Mouse (Mus musculus): ENCODE results near the gene Slc22a3. TPM values are rescaled to one million over a fixed set of nuclear protein-coding genes. Genes with fewer than 3 reads are reported as not detected.

Gene Slc22a3
- total and polyA plus RNA-seq, 3 experiments = not detected

GRCm38 (mm10) chr17:12452862-12453531, 54.5 kb downstream of the Slc22a3 start:
- Histone ChIP-seq H3K27me3 (replicated peaks) (peaks cover 23% of the 10 kb centered on the region), H3K4me2 (ENCODE audit: insufficient read depth, low read depth, poor library complexity, severe bottlenecking) (no peak overlapping the region), H3K4me3 (replicated peaks in 1 of 3; ENCODE audit: low read depth in 2 of 3, low read length in 2 of 3, poor library complexity in 1 of 3) (no peak overlapping the region), H3K9ac (ENCODE audit: insufficient read depth, low read depth) (no peak overlapping the region), H3K79me2 (replicated peaks; ENCODE audit: control insufficient read depth, extremely low read depth, insufficient read depth, poor library complexity, severe bottlenecking) (no peaks in the 10 kb centered on the region), H3K36me3 (replicated peaks in 1 of 2; ENCODE audit: control insufficient read depth in 1 of 2, insufficient read depth in 1 of 2, low read length in 1 of 2) (no peaks in the 10 kb centered on the region), H3K27ac (ENCODE audit: insufficient read depth, low read depth) (no peak overlapping the region), H3K4me1 (ENCODE audit: control insufficient read depth in 1 of 2, insufficient read depth in 2 of 2) (no peaks in the 10 kb centered on the region), H3K9me3 (replicated peaks; ENCODE audit: low read length) (no peaks in the 10 kb centered on the region)
- dilution Hi-C loops (cut with MboI; ENCODE audit: extremely low pct_ligation_motif_present, extremely low pct_unique_long_range_greater_than_20kb, low sequenced_read_pairs) = no loop called here
- TF ChIP-seq TBP (conservative IDR thresholded peaks at IDR 0.05; ENCODE audit: low read depth, low read length) = no peak
- TF ChIP-seq CTCF (conservative IDR thresholded peaks at IDR 0.05 in 1 of 2, IDR thresholded peaks at IDR 0.05 in 1 of 2; ENCODE audit: low read depth in 2 of 2, low read length in 2 of 2) = no peak
- TF ChIP-seq RAD21 (IDR thresholded peaks at IDR 0.05; ENCODE audit: low read depth, low read length) = no peak
- no peak for TF ChIP-seq MEF2A (IDR thresholded peaks at IDR 0.05; ENCODE audit: borderline replicate concordance, low read depth, low read length)
- TF ChIP-seq USF2 (conservative IDR thresholded peaks at IDR 0.05; ENCODE audit: low read depth, low read length) = no peak
- TF ChIP-seq JUND (conservative IDR thresholded peaks at IDR 0.05; ENCODE audit: low read depth, low read length) = no peak
- TF ChIP-seq MXI1 (IDR thresholded peaks at IDR 0.05; ENCODE audit: low read depth, low read length) = no peak
- TF ChIP-seq MAFK (IDR thresholded peaks at IDR 0.05; ENCODE audit: insufficient replicate concordance, low read length) = no peak
- TF ChIP-seq SMC3 (IDR thresholded peaks at IDR 0.05; ENCODE audit: low read depth, low read length) = no peak
- no peak for TF ChIP-seq MAZ (IDR thresholded peaks at IDR 0.05; ENCODE audit: low read depth, low read length)
- TF ChIP-seq USF1 (IDR thresholded peaks at IDR 0.05; ENCODE audit: low read depth, low read length) = no peak
- TF ChIP-seq MAX (IDR thresholded peaks at IDR 0.05; ENCODE audit: low read length) = no peak
- no peak for TF ChIP-seq ETS1 (conservative IDR thresholded peaks at IDR 0.05; ENCODE audit: low read depth, low read length)
- DNase-seq (ENCODE audit: extremely low read depth) = no peak
- in situ Hi-C loops (cut with MboI; ENCODE audit: low pct_ligation_motif_present, low pct_unique_long_range_greater_than_20kb, low sequenced_read_pairs) = loop anchor here (5.0 kb wide), 1 partner anchor 36 kb away; no protein-coding TSS in a partner anchor

- H3K9me3 ChIP-seq (replicated peaks; ENCODE audit: low read length) = no peaks in the 10 kb centered on the region
Measured at GRCm38 (mm10) chr17:12451234-12451633, 56.3 kb downstream of the Slc22a3 start.

More at GRCm38 (mm10) chr17:12451234-12451633, 56.3 kb downstream of the Slc22a3 start:
- no peaks in the 10 kb centered on the region for H3K36me3 ChIP-seq (replicated peaks in 1 of 2; ENCODE audit: control insufficient read depth in 1 of 2, insufficient read depth in 1 of 2, low read length in 1 of 2)
- in situ Hi-C loops (cut with MboI; ENCODE audit: low pct_ligation_motif_present, low pct_unique_long_range_greater_than_20kb, low sequenced_read_pairs) (loop anchor here (5.0 kb wide), 1 partner anchor 34 kb away; no protein-coding TSS in a partner anchor), dilution Hi-C loops (cut with MboI; ENCODE audit: extremely low pct_ligation_motif_present, extremely low pct_unique_long_range_greater_than_20kb, low sequenced_read_pairs) (no loop called here)
- no peak overlapping the region for H3K4me2 ChIP-seq (ENCODE audit: insufficient read depth, low read depth, poor library complexity, severe bottlenecking)
- no peak overlapping the region for H3K4me3 ChIP-seq (replicated peaks in 1 of 3; ENCODE audit: low read depth in 2 of 3, low read length in 2 of 3, poor library complexity in 1 of 3)
- no peaks in the 10 kb centered on the region for H3K4me1 ChIP-seq (ENCODE audit: control insufficient read depth in 1 of 2, insufficient read depth in 2 of 2)
- no peaks in the 10 kb centered on the region for H3K79me2 ChIP-seq (replicated peaks; ENCODE audit: control insufficient read depth, extremely low read depth, insufficient read depth, poor library complexity, severe bottlenecking)
- peaks cover 21% of the 10 kb centered on the region for H3K27me3 ChIP-seq (replicated peaks)
- DNase-seq (ENCODE audit: extremely low read depth) = no peak
- H3K9ac ChIP-seq (ENCODE audit: insufficient read depth, low read depth) = no peak overlapping the region
- H3K27ac ChIP-seq (ENCODE audit: insufficient read depth, low read depth) = no peak overlapping the region
- TF ChIP-seq SMC3 (IDR thresholded peaks at IDR 0.05; ENCODE audit: low read depth, low read length) (peak; percentile 43; the same call in 1 of the 2 replicates), IRF4 (IDR thresholded peaks at IDR 0.05; ENCODE audit: low read depth, low read length) (no peak), ETS1 (conservative IDR thresholded peaks at IDR 0.05; ENCODE audit: low read depth, low read length) (no peak), POLR2AphosphoS2 (IDR thresholded peaks at IDR 0.05; ENCODE audit: low read depth, low read length) (no peak), MAZ (IDR thresholded peaks at IDR 0.05; ENCODE audit: low read depth, low read length) (no peak), RAD21 (IDR thresholded peaks at IDR 0.05; ENCODE audit: low read depth, low read length) (peak; percentile 13), CTCF (conservative IDR thresholded peaks at IDR 0.05 in 1 of 2, IDR thresholded peaks at IDR 0.05 in 1 of 2; ENCODE audit: low read depth in 2 of 2, low read length in 2 of 2) (peak in 1 of 2 experiments; percentile 64; a peak in 2 of 4 replicates), TCF12 (IDR thresholded peaks at IDR 0.05; ENCODE audit: low read depth, low read length) (no peak), ZC3H11A (IDR thresholded peaks at IDR 0.05; ENCODE audit: low read depth, low read length) (no peak), HCFC1 (IDR thresholded peaks at IDR 0.05; ENCODE audit: low read depth, low read length) (no peak), ZKSCAN1 (IDR thresholded peaks at IDR 0.05; ENCODE audit: borderline replicate concordance, low read depth, low read length) (no peak)
